Mouse (Mus musculus) embryonic fibroblast, embryonic 13.5 days (primary cell): ENCODE results near the gene 6330409D20Rik.

Experiments used
- CTCF ChIP-seq: IDR thresholded peaks from 2 replicates; pipeline ENCODE4 v1.5.1; 2011; ENCODE audit warnings: mild to moderate bottlenecking, control low read depth, low read length, moderate library complexity, borderline replicate concordance; ENCODE audit not compliant: insufficient read depth
- POLR2A ChIP-seq: IDR thresholded peaks from 2 replicates; pipeline ENCODE4 v1.6.1; 2011; ENCODE audit warnings: low read depth, mild to moderate bottlenecking, control low read depth, low read length, moderate library complexity

DNA sequence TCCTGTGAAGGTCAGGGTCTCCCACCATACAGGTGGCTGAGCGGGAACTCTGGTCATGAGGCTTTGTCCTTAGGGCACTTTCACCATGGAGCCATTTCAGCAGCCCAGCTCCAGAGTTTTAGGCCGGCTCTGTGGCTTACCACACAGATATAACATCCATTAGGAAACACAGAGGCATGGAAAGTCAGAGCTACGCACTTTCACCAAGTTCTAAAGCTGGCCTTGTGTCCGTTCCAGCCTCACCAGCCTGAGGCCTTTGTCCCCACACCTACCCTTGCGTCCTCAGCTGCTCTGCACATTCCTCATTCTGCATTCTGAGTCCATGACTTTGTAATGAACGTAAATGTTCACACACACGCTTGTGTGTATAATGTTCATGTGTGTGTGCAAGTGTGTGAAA is 35.8 kb downstream of the 6330409D20Rik start:
- TF ChIP-seq POLR2A = no peak
- TF ChIP-seq CTCF = no peak
